Mouse (Mus musculus): Measurements from ENCODE around the gene Npepl1.

- TF ChIP-seq CTCF (IDR thresholded peaks at IDR 0.05; ENCODE audit: insufficient read depth, low read depth, low read length) (no peak), POLR2A (IDR thresholded peaks at IDR 0.05; ENCODE audit: insufficient read depth, low read depth, low read length) (no peak)
Measured at GRCm38 (mm10) chr2:174122331-174122730, 12.2 kb downstream of the Npepl1 start.

Measured in olfactory bulb, adult 2 months (tissue).